Mouse (Mus musculus) kidney, embryonic 14.5 days (tissue): ENCODE measurements around the gene Tpr. TPM values are rescaled to one million over a fixed set of nuclear protein-coding genes. Genes with fewer than 3 reads are reported as not detected.

Experiments
- ATAC-seq: fragments of 200-750 bp; cut with Nextera tagmentation; 2 replicates; pipeline ENCODE4 v1.8.0; 2017; ENCODE audit warnings: moderate number of reproducible peaks, mild to moderate bottlenecking, moderate TSS enrichment, moderate library complexity; ENCODE audit not compliant: low FRiP score, low TSS enrichment
- H3K27ac ChIP-seq: fragments of 300-500 bp; sonication (generic); 2 replicates; pipeline ENCODE4 v1.5.1; 2014; ENCODE audit warnings: low read depth, mild to moderate bottlenecking, low read length, moderate library complexity, mixed read lengths
- H3K27me3 ChIP-seq: fragments of 300-500 bp; sonication (generic); 2 replicates; pipeline ENCODE4 v1.6.1; 2014; ENCODE audit warnings: mild to moderate bottlenecking, low read length; ENCODE audit not compliant: control insufficient read depth, insufficient read depth
- H3K36me3 ChIP-seq: fragments of 300-500 bp; sonication (generic); 2 replicates; pipeline ENCODE4 v1.6.1; 2014; ENCODE audit warnings: low read length, mixed read lengths; ENCODE audit not compliant: control insufficient read depth, insufficient read depth
- H3K4me1 ChIP-seq: fragments of 300-500 bp; sonication (generic); 2 replicates; pipeline ENCODE4 v1.6.1; 2014; ENCODE audit warnings: low read length, mixed read lengths; ENCODE audit not compliant: control insufficient read depth, insufficient read depth
- H3K4me2 ChIP-seq: fragments of 300-500 bp; sonication (generic); replicated peaks from 2 replicates; pipeline ENCODE4 v1.6.1; 2014; ENCODE audit warnings: low read depth, mild to moderate bottlenecking, low read length
- H3K4me3 ChIP-seq: fragments of 300-500 bp; sonication (generic); 2 replicates; pipeline ENCODE4 v1.5.1; 2014; ENCODE audit warnings: mild to moderate bottlenecking, low read length
- H3K9ac ChIP-seq: fragments of 300-500 bp; sonication (generic); 2 replicates; pipeline ENCODE4 v1.6.1; 2014; ENCODE audit warnings: low read depth, mild to moderate bottlenecking, low read length, moderate library complexity
- H3K9me3 ChIP-seq: fragments of 300-500 bp; sonication (generic); 2 replicates; pipeline ENCODE4 v1.6.1; 2016; ENCODE audit warnings: low read length; ENCODE audit not compliant: control insufficient read depth
- WGBS: fragments of 180-500 bp; shearing (Covaris S2); extraction: QIAGEN DNeasy Blood & Tissue Kit; methylation state at CpG from one replicate; pipeline ENCODE4 v1.1.7; 2014; 5-methylcytosine and 5-hydroxymethylcytosine counted together
- polyA plus RNA-seq: library from polyadenylated mRNA; unstranded; fragments of >200 nt; fragmentation: Nextera tagmentation; extraction: Ambion mirVana; gene quantifications from 2 replicates; pipeline ENCODE4 v1.2.1, GENCODE M21; 2014

The Tpr gene
- polyA plus RNA-seq, result 188 and 196 TPM in 2 replicates

DNA sequence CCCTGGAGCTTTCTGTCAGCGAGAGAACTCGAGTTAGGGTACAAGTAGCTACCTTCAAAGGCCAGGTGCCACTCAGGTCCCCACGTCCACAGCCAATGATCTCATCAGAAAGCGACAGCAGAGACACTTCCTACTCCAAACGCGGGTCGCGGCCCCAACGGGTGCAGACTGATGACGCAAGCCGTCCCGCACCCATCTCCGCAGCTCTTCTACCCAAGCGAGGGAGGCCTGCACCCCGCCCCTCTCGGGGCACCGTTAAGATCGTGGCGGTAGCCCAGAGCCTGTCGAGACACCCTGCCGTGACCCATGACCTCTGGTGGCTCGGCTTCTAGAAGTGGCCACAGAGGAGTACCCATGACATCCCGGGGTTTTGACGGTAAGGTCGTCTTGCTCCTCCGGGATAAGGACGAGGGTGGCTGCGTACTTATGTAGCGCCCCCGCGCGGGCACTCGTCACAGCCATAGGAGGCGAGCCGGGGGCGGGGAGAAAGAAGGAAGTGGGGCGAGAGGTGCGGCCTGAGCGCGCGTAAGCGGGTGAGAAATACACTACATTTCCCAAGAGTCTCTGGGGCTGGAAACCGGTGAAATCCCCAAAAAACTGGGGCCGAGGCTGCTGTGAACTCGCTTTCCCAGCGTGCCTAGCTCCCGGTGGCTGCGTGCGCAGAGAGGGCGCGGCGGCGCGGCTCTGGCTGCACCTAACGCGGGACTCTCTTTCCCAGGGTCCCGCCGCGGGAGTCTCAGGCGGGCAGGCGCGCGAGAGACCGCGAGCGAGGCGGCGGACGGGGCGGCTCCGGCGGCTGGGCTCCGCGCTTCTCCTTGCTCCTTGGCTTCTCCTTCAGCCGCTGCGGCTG, at the start of gene Tpr, which contains the start of gene Odr4:
Tpr (plus strand) TSS at position 201 of the 850 bp plus-strand sequence.
Odr4 (minus strand) TSS at position 443 of the 850 bp plus-strand sequence.
- WGBS, result under 1% methylated on average over 71 of the region's 76 CpGs
- peak within 1 kb of the TSS; percentile 58 for H3K4me2 ChIP-seq
- peak within 1 kb of the TSS; percentile 73 for H3K9ac ChIP-seq
- H3K4me1 ChIP-seq, result peaks cover 3% of the 10 kb centered on the region
- H3K27ac ChIP-seq, result peak within 1 kb of the TSS; percentile 90
- no peaks in the 10 kb centered on the region for H3K9me3 ChIP-seq
- no peaks in the 10 kb centered on the region for H3K27me3 ChIP-seq
- H3K36me3 ChIP-seq, result peaks cover 31% of the 10 kb centered on the region
- H3K4me3 ChIP-seq, result peak within 1 kb of the TSS; percentile 84
- peak; percentile 98 for ATAC-seq

DNA sequence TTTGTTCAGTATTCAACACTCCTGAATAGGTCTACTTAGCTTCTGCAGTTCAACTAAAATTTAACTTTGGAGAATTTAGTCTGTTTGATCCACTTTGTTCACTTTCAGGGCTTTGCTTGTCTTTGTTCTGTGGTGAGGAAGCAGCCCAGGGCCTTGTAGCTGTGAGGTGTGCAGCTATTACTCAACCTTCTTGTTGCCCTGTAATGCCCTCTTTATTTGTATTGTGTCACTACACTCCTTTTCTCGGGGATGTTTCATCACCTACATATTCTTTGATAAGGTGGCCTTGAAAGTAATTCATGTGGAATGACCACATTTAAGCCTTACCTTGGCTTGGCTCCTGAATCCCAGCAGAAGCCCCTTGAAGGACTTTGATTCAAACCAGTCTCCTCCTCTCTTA, 31.8 kb upstream of the Tpr start:
- Histone ChIP-seq H3K4me3 (no peak overlapping the region), H3K9ac (no peak overlapping the region), H3K27ac (no peak overlapping the region), H3K4me2 (no peak overlapping the region), H3K4me1 (no peaks in the 10 kb centered on the region), H3K27me3 (no peaks in the 10 kb centered on the region), H3K36me3 (peaks cover 22% of the 10 kb centered on the region; the same call in 1 of the 2 replicates), H3K9me3 (no peaks in the 10 kb centered on the region)
- 89% methylated on average over 1 of the region's 1 CpGs for WGBS
- ATAC-seq, result no peak

DNA sequence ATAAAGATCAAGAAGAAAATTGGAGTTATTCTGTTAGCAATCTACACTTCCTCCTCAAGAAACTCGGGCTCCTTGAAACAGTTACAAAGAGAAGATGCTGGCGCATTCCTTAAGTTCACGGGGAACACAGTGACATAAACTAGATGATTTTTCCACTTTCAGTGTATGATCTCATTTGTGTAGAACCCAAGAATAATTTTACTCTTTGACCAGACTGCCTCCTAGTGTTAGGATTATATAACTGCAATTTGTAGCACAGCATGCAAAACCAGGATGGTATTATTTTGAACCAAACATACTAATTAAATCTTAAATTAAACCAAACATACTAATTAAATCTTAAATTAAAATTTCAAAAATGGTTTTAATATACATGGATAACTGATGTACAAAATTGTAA, 19.7 kb upstream of the Tpr start:
- H3K36me3 ChIP-seq, result peaks cover 13% of the 10 kb centered on the region
- H3K27ac ChIP-seq, result no peak overlapping the region
- no peaks in the 10 kb centered on the region for H3K4me1 ChIP-seq
- no peak for ATAC-seq
- no peak overlapping the region for H3K9ac ChIP-seq
- H3K9me3 ChIP-seq, result no peaks in the 10 kb centered on the region
- no peak overlapping the region for H3K4me3 ChIP-seq
- no peaks in the 10 kb centered on the region for H3K27me3 ChIP-seq
- 90% methylated on average over 3 of the region's 3 CpGs for whole genome bisulfite sequencing
- no peak overlapping the region for H3K4me2 ChIP-seq

DNA sequence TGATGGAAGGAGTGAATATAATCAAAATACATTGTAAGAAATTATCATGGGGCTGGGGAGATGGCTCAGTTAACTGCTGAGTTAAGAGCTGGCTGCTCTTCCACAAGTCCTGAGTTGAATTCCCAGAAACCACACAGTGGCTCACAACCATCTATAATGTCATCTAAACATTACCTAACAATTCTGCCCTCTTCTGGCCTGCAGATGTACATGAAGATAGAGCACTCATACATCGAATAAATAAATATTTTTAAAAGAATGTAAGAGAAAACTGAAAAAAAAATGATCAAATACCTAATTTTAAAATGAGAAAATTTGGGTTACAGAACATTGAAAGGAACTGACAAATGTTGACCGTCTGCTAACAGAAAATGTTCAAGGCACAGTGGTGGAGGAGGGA, 18.4 kb upstream of the Tpr start:
- Histone ChIP-seq H3K36me3 (peaks cover 17% of the 10 kb centered on the region), H3K4me3 (no peak overlapping the region), H3K4me2 (no peak overlapping the region), H3K4me1 (no peaks in the 10 kb centered on the region), H3K9ac (no peak overlapping the region), H3K27ac (no peak overlapping the region), H3K9me3 (no peaks in the 10 kb centered on the region), H3K27me3 (no peaks in the 10 kb centered on the region)
- WGBS, result 88% methylated on average over 2 of the region's 2 CpGs
- no peak for ATAC-seq

DNA sequence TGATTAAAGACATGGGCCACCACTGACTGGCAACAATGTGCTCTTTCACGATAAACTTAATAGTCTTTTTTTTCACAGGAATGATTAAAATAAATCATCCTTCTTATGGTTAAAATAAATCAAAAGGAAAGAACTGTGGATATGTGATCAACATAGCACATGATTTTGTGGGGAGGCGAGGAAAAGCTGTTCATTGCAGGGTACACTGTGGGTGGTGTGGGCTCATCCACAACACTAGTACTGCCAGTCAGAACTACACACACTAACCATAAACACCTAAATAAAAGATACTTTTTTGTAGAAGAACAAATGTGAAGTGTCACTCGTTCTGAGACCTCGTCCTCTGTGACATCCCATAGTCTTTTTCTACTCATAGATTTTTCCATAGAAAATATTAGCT, 8.5 kb upstream of the Tpr start:
- Histone ChIP-seq H3K4me2 (no peak overlapping the region), H3K9me3 (no peaks in the 10 kb centered on the region), H3K36me3 (peaks cover 54% of the 10 kb centered on the region), H3K27ac (no peak overlapping the region), H3K9ac (no peak overlapping the region), H3K4me3 (no peak overlapping the region), H3K4me1 (no peaks in the 10 kb centered on the region), H3K27me3 (no peaks in the 10 kb centered on the region)
- ATAC-seq, result no peak
- 93% methylated on average over 4 of the region's 4 CpGs for WGBS

DNA sequence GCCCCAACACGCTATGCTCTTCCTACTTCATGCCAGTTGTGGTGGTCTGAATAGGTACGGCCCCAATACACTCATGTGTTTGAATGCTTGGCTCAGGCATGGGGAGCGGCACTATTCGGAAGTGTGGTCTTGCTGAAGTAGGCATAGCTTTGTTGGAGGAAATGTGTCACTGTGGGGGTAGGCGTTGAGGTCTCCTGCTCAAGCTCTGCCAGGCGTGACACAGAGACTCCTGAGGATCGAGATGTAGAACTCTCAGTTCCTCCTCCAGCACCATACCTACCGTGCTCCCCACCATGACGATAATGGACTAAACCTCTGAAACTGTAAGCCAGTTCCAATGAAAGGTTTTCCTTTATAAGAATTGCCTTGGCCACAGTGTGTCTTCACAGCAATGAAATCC, 5.1 kb upstream of the Tpr start:
- Histone ChIP-seq H3K9me3 (no peaks in the 10 kb centered on the region), H3K9ac (no peak overlapping the region), H3K4me2 (no peak overlapping the region), H3K27ac (no peak overlapping the region), H3K4me1 (peaks cover 3% of the 10 kb centered on the region), H3K36me3 (peaks cover 41% of the 10 kb centered on the region), H3K27me3 (no peaks in the 10 kb centered on the region), H3K4me3 (no peak overlapping the region)
- no peak for ATAC-seq
- WGBS, result 90% methylated on average over 9 of the region's 9 CpGs

DNA sequence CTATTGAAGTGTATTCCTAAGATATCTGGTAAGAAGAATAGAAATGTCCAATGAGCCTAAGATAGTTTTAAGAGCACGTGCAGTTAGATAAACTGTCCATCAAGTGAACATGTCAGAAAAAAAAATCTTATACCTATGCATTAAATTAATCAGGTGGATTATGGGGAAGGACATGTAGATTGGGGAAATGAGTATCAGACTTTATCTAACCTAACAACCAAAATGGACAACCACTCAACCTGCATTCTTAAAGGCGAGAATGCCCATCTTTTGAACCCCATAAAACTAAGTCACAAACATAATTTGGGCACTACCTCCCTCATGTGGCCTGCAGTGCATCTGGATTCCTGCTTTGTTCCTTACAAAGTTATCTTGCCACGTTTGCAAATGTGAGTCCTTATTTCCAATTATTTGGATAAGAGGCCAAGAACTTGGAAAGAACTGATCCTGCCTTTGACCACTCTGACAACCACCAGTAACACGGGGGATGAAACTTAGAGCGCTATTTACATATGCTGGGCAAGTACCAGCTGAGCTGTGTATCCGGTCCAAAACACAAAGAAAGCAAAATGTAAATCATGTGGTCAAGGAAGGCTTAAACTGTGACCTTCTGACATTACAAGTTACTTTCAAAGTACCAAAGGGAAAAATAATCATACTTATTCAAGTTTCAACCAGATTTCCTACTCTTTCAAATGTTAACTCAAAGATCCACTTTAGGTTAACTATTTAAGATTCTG, 3.1 kb upstream of the Tpr start:
- 88% methylated on average over 6 of the region's 6 CpGs for WGBS
- H3K4me3 ChIP-seq, result no peak overlapping the region
- H3K9ac ChIP-seq, result no peak overlapping the region
- peaks cover 29% of the 10 kb centered on the region for H3K36me3 ChIP-seq
- H3K27me3 ChIP-seq, result no peaks in the 10 kb centered on the region
- no peak overlapping the region for H3K27ac ChIP-seq
- no peak for ATAC-seq
- H3K4me2 ChIP-seq, result no peak overlapping the region
- no peaks in the 10 kb centered on the region for H3K9me3 ChIP-seq
- H3K4me1 ChIP-seq, result peaks cover 3% of the 10 kb centered on the region

DNA sequence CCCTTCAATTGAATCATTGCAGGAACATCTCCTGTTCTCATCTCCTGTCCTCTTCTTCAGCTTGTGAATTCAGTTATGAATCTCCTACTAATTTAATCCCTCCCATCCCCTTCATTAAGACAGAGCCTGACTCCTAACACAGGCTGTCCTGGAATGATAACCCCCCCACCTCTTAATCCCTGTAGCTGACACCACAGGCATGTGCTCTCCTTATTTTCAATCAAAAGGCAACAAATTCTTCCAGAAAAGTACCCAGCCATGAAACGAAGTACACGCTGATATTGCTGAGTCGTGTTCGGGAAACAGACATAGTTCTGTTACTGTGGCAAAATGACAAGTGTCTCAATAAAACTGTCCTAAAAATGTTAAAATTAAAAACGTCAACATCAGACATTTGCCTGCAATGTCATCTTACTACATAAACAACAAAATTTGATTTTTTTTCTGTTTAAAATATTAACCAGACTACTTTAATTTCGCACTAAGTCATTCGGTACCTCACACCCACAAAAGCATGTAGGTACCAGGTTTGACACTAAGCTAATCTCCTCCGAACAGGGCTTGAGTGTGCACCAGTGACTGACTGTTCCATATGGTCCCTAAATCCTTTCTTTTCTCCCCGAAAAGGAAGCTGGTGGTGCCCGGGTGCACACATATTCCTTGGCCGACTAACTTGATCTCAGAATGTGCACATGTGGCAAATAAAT, 554 bp upstream of the Tpr start:
- peak overlapping the region; percentile 54 for H3K4me2 ChIP-seq

More for the DNA sequence above, 554 bp upstream of the Tpr start:
- peak; percentile 28 for ATAC-seq
- peak overlapping the region; percentile 73 for H3K9ac ChIP-seq
- H3K27me3 ChIP-seq, result no peaks in the 10 kb centered on the region
- 22% methylated on average over 11 of the region's 11 CpGs for WGBS
- peak overlapping the region; percentile 90 for H3K27ac ChIP-seq
- H3K4me3 ChIP-seq, result peak overlapping the region; percentile 84
- H3K9me3 ChIP-seq, result no peaks in the 10 kb centered on the region
- H3K36me3 ChIP-seq, result peaks cover 32% of the 10 kb centered on the region
- peaks cover 3% of the 10 kb centered on the region for H3K4me1 ChIP-seq
